Mouse (Mus musculus) E14TG2a.4 (cell line): ENCODE measurements around the gene Arpc4.
A peak's percentile ranks its signal among the peaks of the same experiment; 100 is the strongest.

Experiments
- H3K27me3 ChIP-seq: 2 replicates; pipeline ENCODE4 v1.6.1; 2014; ENCODE audit warnings: low read length, control low read depth; ENCODE audit not compliant: insufficient read depth
- H3K36me3 ChIP-seq: 2 replicates; pipeline ENCODE4 v1.6.1; 2014; ENCODE audit warnings: low read length, control low read depth; ENCODE audit not compliant: insufficient read depth
- H3K4me1 ChIP-seq: replicated peaks from 2 replicates; pipeline ENCODE4 v1.6.1; 2014; ENCODE audit warnings: low read depth, low read length, control low read depth
- H3K4me3 ChIP-seq: replicated peaks from 2 replicates; pipeline ENCODE4 v1.5.1; 2014; ENCODE audit warnings: mild to moderate bottlenecking, low read length
- H3K9me3 ChIP-seq: 2 replicates; pipeline ENCODE4 v1.6.1; 2014; ENCODE audit warnings: low read length, control low read depth
- CTCF ChIP-seq: conservative IDR thresholded peaks from 2 replicates; pipeline ENCODE4 v1.5.1; 2014; ENCODE audit warnings: low read length
- NANOG ChIP-seq: IDR thresholded peaks from 2 replicates; pipeline ENCODE4 v1.6.1; 2014; ENCODE audit warnings: borderline replicate concordance, low read length, mixed read lengths
- POU5F1 ChIP-seq: IDR thresholded peaks from 2 replicates; pipeline ENCODE4 v1.6.1; 2014; ENCODE audit warnings: low read length, borderline replicate concordance

The Arpc4 gene

DNA sequence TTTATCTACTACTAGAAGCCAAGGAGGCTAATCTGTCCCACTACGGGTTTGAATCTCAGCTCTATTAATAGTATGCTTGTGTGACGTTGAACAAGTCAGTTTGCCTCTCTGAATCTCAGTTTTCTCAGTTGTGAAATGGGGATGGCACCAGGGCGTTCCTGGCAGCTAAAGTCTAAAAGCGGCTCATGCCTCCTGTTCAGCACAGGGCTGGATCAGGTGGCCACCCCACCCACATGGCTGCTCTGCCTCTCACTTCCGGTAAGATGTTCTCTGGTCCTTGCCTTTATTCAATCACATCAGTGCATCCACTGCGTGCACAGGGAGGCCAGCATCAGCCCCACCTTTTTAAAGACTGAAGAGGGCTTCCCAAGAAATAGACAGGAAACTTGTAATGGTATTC is 27.6 kb downstream of the Arpc4 start:
- H3K4me1 ChIP-seq: peaks cover 80% of the 10 kb centered on the region
- H3K36me3 ChIP-seq: peaks cover 12% of the 10 kb centered on the region; the same call in 1 of the 2 replicates
- no peak overlapping the region for H3K4me3 ChIP-seq
- H3K9me3 ChIP-seq: no peaks in the 10 kb centered on the region
- TF ChIP-seq NANOG (no peak), POU5F1 (no peak), CTCF (no peak)
- H3K27me3 ChIP-seq: no peaks in the 10 kb centered on the region

- Histone ChIP-seq H3K4me1 (peaks cover 78% of the 10 kb centered on the region), H3K36me3 (peaks cover 12% of the 10 kb centered on the region; the same call in 1 of the 2 replicates), H3K27me3 (no peaks in the 10 kb centered on the region), H3K4me3 (peak overlapping the region; percentile 55), H3K9me3 (no peaks in the 10 kb centered on the region)
- TF ChIP-seq POU5F1: no peak
- peak; percentile 96 for TF ChIP-seq CTCF
Measured at GRCm38 (mm10) chr6:113406683-113407082, 28.8 kb downstream of the Arpc4 start.

GRCm38 (mm10) chr6:113410001-113410400 is 32.1 kb downstream of the Arpc4 start:
- no peak overlapping the region for H3K4me3 ChIP-seq
- no peaks in the 10 kb centered on the region for H3K27me3 ChIP-seq
- peaks cover 89% of the 10 kb centered on the region for H3K4me1 ChIP-seq
- no peak for TF ChIP-seq POU5F1
- no peak for TF ChIP-seq CTCF
- TF ChIP-seq NANOG: no peak
- H3K36me3 ChIP-seq: peaks cover 20% of the 10 kb centered on the region
- H3K9me3 ChIP-seq: no peaks in the 10 kb centered on the region

DNA sequence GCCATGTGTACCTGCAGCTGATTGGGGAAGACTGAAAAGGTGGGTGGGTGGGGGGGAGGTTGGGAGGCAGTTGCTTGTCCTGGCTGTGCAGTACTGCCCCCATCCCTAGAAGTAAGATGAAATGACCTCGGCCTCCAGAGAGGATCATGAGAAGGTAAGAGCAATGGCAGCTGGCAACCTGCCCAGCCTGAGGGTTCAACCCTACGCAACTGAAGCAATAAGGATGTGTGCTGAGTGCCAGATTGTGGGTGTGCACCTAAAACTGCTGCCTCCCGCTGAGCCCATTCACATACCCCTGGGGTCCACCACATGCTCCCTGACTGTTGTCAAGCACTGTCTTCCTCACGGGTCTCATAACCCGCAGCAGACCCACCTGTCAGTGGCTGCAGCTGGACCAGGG is 38.5 kb downstream of the Arpc4 start:
- Histone ChIP-seq H3K36me3 (peaks cover 36% of the 10 kb centered on the region), H3K27me3 (no peaks in the 10 kb centered on the region), H3K4me1 (peaks cover 69% of the 10 kb centered on the region)

GRCm38 (mm10) chr6:113418441-113419198 is 40.7 kb downstream of the Arpc4 start:
- H3K4me3 ChIP-seq: peak overlapping the region; percentile 84
- H3K36me3 ChIP-seq: peaks cover 36% of the 10 kb centered on the region
- no peaks in the 10 kb centered on the region for H3K27me3 ChIP-seq
- TF ChIP-seq POU5F1 (no peak), CTCF (no peak), NANOG (no peak)
- H3K4me1 ChIP-seq: peaks cover 51% of the 10 kb centered on the region
- H3K9me3 ChIP-seq: no peaks in the 10 kb centered on the region

More for the DNA sequence above, 38.5 kb downstream of the Arpc4 start:
- Histone ChIP-seq H3K4me3 (no peak overlapping the region), H3K9me3 (no peaks in the 10 kb centered on the region)
- TF ChIP-seq POU5F1: no peak
- TF ChIP-seq NANOG: no peak
- TF ChIP-seq CTCF: no peak

- H3K27me3 ChIP-seq: no peaks in the 10 kb centered on the region
- peaks cover 45% of the 10 kb centered on the region for H3K4me1 ChIP-seq
- peaks cover 35% of the 10 kb centered on the region for H3K36me3 ChIP-seq
- H3K4me3 ChIP-seq: peak within 1 kb of the TSS; percentile 84
- no peaks in the 10 kb centered on the region for H3K9me3 ChIP-seq
- TF ChIP-seq POU5F1 (no peak), NANOG (no peak), CTCF (no peak)
Measured at GRCm38 (mm10) chr6:113419199-113419587, 41.3 kb downstream of the Arpc4 start, which contains the start of gene Rpusd3. Gene Rpusd3 (minus strand): TSS chr6:113419340.

- Histone ChIP-seq H3K4me3 (no peak overlapping the region), H3K4me1 (peaks cover 28% of the 10 kb centered on the region), H3K36me3 (no peaks in the 10 kb centered on the region), H3K9me3 (no peaks in the 10 kb centered on the region), H3K27me3 (peaks cover 5% of the 10 kb centered on the region; the same call in 1 of the 2 replicates)
- TF ChIP-seq NANOG (no peak), POU5F1 (no peak), CTCF (no peak)
Measured at GRCm38 (mm10) chr6:113423000-113423399, 45.1 kb downstream of the Arpc4 start.

- H3K4me1 ChIP-seq: peaks cover 25% of the 10 kb centered on the region
- no peak for TF ChIP-seq CTCF
- TF ChIP-seq NANOG: no peak
- TF ChIP-seq POU5F1: no peak
- no peaks in the 10 kb centered on the region for H3K9me3 ChIP-seq
- no peak overlapping the region for H3K4me3 ChIP-seq
- H3K27me3 ChIP-seq: peaks cover 12% of the 10 kb centered on the region; the same call in 1 of the 2 replicates
- H3K36me3 ChIP-seq: no peaks in the 10 kb centered on the region
Measured at GRCm38 (mm10) chr6:113424187-113424586, 46.3 kb downstream of the Arpc4 start.

GRCm38 (mm10) chr6:113426696-113427095 is 48.8 kb downstream of the Arpc4 start:
- TF ChIP-seq NANOG (no peak), CTCF (no peak), POU5F1 (no peak)
- Histone ChIP-seq H3K4me1 (peaks cover 12% of the 10 kb centered on the region), H3K9me3 (no peaks in the 10 kb centered on the region), H3K36me3 (no peaks in the 10 kb centered on the region), H3K4me3 (no peak overlapping the region), H3K27me3 (peaks cover 14% of the 10 kb centered on the region; the same call in 1 of the 2 replicates)
